Mouse (Mus musculus) thymus, adult 2 months (tissue): ENCODE measurements around the gene Lrrtm4. TPM values are rescaled to one million over a fixed set of nuclear protein-coding genes. Genes with fewer than 3 reads are reported as not detected.

Experiments used
- DNase-seq: peaks from one replicate; pipeline ENCODE4 v3.0.0; 2021
- H3K27ac ChIP-seq: fragments of 200-500 bp; 2 replicates; pipeline ENCODE4 v1.5.1; 2012; ENCODE audit warnings: low read length, control low read depth; ENCODE audit not compliant: control insufficient read depth, insufficient read depth
- H3K27me3 ChIP-seq: fragments of 200-500 bp; 2 replicates; pipeline ENCODE4 v1.6.1; 2012; ENCODE audit warnings: mild to moderate bottlenecking, low read length, moderate library complexity, mixed read lengths; ENCODE audit not compliant: control insufficient read depth, insufficient read depth
- H3K36me3 ChIP-seq: fragments of 200-500 bp; 2 replicates; pipeline ENCODE4 v1.6.1; 2012; ENCODE audit warnings: mild to moderate bottlenecking, low read length, moderate library complexity; ENCODE audit not compliant: control insufficient read depth, insufficient read depth
- H3K4me1 ChIP-seq: fragments of 200-500 bp; replicated peaks from 2 replicates; pipeline ENCODE4 v1.6.1; 2012; ENCODE audit warnings: low read length; ENCODE audit not compliant: control insufficient read depth, insufficient read depth
- H3K4me3 ChIP-seq: fragments of 200-500 bp; 2 replicates; pipeline ENCODE4 v1.5.1; 2012; ENCODE audit warnings: mild to moderate bottlenecking, low read length, control low read depth, moderate library complexity; ENCODE audit not compliant: control insufficient read depth, insufficient read depth
- CTCF ChIP-seq: fragments of 200-500 bp; IDR thresholded peaks from 2 replicates; pipeline ENCODE4 v1.5.1; 2012; ENCODE audit warnings: mild to moderate bottlenecking, control low read depth, low read length, moderate library complexity, borderline replicate concordance; ENCODE audit not compliant: control insufficient read depth, poor library complexity, insufficient read depth; ENCODE audit errors: extremely low read depth
- POLR2A ChIP-seq: fragments of 200-500 bp; IDR thresholded peaks from 2 replicates; pipeline ENCODE4 v1.6.1; 2012; ENCODE audit warnings: mild to moderate bottlenecking, low read length, control low read depth, moderate library complexity; ENCODE audit not compliant: control insufficient read depth, poor library complexity, insufficient read depth; ENCODE audit errors: extremely low read depth
- WGBS: fragments of 180-500 bp; shearing (Covaris S2); methylation state at CpG from one replicate; pipeline ENCODE4 v1.1.7; 2018; 5-methylcytosine and 5-hydroxymethylcytosine counted together
- polyA plus RNA-seq: library from polyadenylated mRNA; depleted of rRNA; stranded (reverse); fragments of >200 nt; gene quantifications from 2 replicates; pipeline ENCODE4 v1.2.3, GENCODE M21; 2012; rRNA removed

Lrrtm4 gene
- polyA plus RNA-seq, 1 experiment, result not detected

DNA sequence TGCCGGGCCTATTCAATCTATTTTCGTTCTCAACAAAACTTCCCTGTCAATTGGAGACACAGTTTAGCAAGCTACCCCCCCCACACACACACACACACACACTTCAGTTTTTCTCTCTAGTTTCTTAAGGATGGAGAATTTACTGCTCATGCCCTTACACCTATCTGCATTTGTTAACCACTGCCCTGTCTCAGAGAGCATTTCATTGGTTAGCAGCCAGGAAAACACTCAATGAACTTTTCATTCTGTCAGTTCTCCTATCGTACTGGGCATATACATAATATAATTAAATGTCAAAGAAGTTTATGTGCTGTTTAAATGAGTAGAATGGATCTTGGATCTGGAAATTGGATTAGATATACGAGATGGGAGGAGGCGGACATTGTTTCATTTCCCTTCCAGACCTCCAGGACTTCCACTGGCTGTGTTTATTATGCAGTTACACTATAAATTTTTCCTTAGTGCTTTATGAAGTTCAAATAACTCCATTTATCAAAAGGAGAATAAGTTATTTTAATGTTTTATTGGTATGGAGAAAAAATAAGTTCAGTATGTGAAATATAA, 742.0 kb downstream of the Lrrtm4 start:
- no peaks in the 10 kb centered on the region for H3K4me1 ChIP-seq
- TF ChIP-seq POLR2A (no peak), CTCF (no peak)
- WGBS, result 86% methylated on average over 5 of the region's 5 CpGs
- DNase-seq, result no peak
- H3K27me3 ChIP-seq, result no peaks in the 10 kb centered on the region
- H3K36me3 ChIP-seq, result no peaks in the 10 kb centered on the region
- no peak overlapping the region for H3K4me3 ChIP-seq
- H3K27ac ChIP-seq, result no peak overlapping the region

- DNase-seq, result no peak
- Histone ChIP-seq H3K27me3 (no peaks in the 10 kb centered on the region), H3K27ac (no peak overlapping the region), H3K4me1 (no peaks in the 10 kb centered on the region), H3K4me3 (no peak overlapping the region), H3K36me3 (no peaks in the 10 kb centered on the region)
- TF ChIP-seq CTCF (no peak), POLR2A (no peak)
Measured at GRCm38 (mm10) chr6:80786282-80786681, 767.6 kb downstream of the Lrrtm4 start.

- no peak for TF ChIP-seq CTCF
- no peak for TF ChIP-seq POLR2A
- 91% methylated on average over 5 of the region's 5 CpGs for WGBS
- Histone ChIP-seq H3K4me1 (no peaks in the 10 kb centered on the region), H3K4me3 (no peak overlapping the region), H3K27ac (no peak overlapping the region), H3K36me3 (no peaks in the 10 kb centered on the region), H3K27me3 (no peaks in the 10 kb centered on the region)
- DNase-seq, result no peak
Measured at GRCm38 (mm10) chr6:80823753-80824152, 805.1 kb downstream of the Lrrtm4 start.

DNA sequence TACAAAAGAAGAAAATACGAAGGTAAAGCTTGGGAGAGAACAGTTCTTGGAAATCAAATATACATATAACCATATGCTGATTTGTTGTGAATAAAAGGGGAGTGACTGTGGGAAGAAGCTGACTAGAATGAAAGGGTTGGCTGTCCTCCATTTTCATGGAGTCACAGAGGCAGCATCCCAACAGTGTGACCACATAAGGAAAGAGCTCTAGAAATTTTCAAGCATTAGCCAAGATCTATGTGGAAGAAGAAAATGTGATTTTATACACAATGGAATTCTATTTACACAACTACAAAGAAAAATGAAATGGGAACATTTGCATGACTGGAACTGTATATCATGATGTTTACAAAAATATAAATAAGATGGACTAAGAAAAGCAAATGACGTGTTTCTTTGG, 821.1 kb downstream of the Lrrtm4 start:
- no peak overlapping the region for H3K27ac ChIP-seq
- H3K4me3 ChIP-seq, result no peak overlapping the region
- no peaks in the 10 kb centered on the region for H3K27me3 ChIP-seq
- WGBS, result 90% methylated on average over 2 of the region's 2 CpGs
- H3K4me1 ChIP-seq, result no peaks in the 10 kb centered on the region
- H3K36me3 ChIP-seq, result no peaks in the 10 kb centered on the region
- TF ChIP-seq POLR2A (no peak), CTCF (no peak)
- no peak for DNase-seq

- WGBS, result 87% methylated on average over 6 of the region's 6 CpGs
- no peaks in the 10 kb centered on the region for H3K4me1 ChIP-seq
- H3K27ac ChIP-seq, result no peak overlapping the region
- TF ChIP-seq CTCF, result no peak
- no peak for TF ChIP-seq POLR2A
- no peak for DNase-seq
- no peaks in the 10 kb centered on the region for H3K36me3 ChIP-seq
- H3K4me3 ChIP-seq, result no peak overlapping the region
- H3K27me3 ChIP-seq, result no peaks in the 10 kb centered on the region
Measured at GRCm38 (mm10) chr6:80845294-80845693, 826.6 kb downstream of the Lrrtm4 start.

DNA sequence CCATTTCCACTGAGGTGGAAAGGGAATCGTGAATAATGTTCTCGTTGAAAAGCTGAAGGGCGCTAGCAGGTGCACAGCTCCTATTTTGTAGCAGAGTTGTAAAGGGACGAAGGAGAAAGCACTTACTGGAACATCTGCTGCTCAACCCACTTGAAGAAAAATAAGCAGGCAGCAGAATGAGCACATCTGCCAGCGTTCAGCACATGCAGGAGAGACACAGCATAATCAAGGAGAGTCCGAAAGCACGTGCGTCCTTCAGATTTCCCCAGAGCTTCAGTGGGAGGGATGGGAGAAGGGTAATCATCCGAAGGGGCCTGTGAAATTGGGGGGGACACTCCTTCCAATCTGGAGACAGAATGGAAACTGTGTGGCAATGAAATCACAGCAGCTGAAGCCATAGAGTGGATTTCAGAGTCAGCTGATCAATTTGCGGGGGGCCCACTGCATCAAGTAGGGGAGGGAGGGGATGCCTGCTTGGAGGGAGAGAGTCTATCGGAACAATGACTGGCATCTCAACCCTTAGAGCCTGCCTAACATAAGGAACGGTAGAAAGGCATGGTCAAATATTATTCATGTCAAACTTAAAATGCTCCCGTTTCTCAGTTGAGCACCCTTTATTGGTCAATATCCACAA, 838.4 kb downstream of the Lrrtm4 start:
- no peak overlapping the region for H3K4me3 ChIP-seq
- no peaks in the 10 kb centered on the region for H3K4me1 ChIP-seq
- no peak for DNase-seq
- TF ChIP-seq CTCF, result no peak
- WGBS, result 89% methylated on average over 13 of the region's 13 CpGs
- H3K27me3 ChIP-seq, result no peaks in the 10 kb centered on the region
- no peaks in the 10 kb centered on the region for H3K36me3 ChIP-seq
- H3K27ac ChIP-seq, result no peak overlapping the region

Other genes starting within 250 kb of the Lrrtm4 start
- not detected in 2 replicates for gene Gm20594, start 201.0 kb upstream of the Lrrtm4 start, polyA plus RNA-seq